Mouse (Mus musculus) erythroblast, embryonic 14.5 days (primary cell): ENCODE data around the gene Zc3h12c.

ENCODE experiments used
- GATA1 ChIP-seq: IDR thresholded peaks from 2 replicates; pipeline ENCODE4 v1.6.1; 2012; ENCODE audit warnings: low read length, inconsistent platforms, mixed read lengths
- TAL1 ChIP-seq: IDR thresholded peaks from 3 replicates; pipeline ENCODE4 v1.6.1; 2012; ENCODE audit warnings: low read length, inconsistent platforms, mixed read lengths

DNA sequence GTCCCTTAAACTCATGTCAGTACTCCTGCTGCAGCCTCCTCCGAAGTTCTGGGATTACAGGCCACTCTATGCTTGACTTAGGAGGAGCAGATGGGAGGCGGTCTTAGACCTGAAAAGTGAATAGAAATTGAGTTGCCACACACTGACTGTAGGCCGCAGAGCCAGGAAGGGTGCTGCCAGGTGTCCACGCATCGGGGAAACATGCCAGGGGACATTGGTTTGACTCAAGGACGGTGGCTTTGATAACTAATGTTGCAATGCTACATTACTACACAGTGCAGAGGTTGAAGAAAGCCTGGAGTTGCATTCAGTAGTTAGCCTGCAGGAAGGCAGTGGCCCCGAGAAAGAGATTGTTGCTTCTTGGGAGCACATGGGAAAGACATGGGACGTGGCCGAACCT, 76.6 kb downstream of the Zc3h12c start:
- TF ChIP-seq GATA1 (no peak), TAL1 (no peak)
